Mouse (Mus musculus) kidney, embryonic 14.5 days (tissue): ENCODE data around the gene Krtap2-4. TPM values are rescaled to one million over a fixed set of nuclear protein-coding genes. Genes with fewer than 3 reads are reported as not detected.
"Not testable (repeated sequence)": the region's sequence is repeated elsewhere in the genome, so short reads cannot be mapped to it uniquely, and the experiment has no call there.

Source experiments
- ATAC-seq: fragments of 200-750 bp; cut with Nextera tagmentation; 2 replicates; pipeline ENCODE4 v1.8.0; 2017; ENCODE audit warnings: moderate number of reproducible peaks, mild to moderate bottlenecking, moderate TSS enrichment, moderate library complexity; ENCODE audit not compliant: low FRiP score, low TSS enrichment
- H3K27ac ChIP-seq: fragments of 300-500 bp; sonication (generic); 2 replicates; pipeline ENCODE4 v1.5.1; 2014; ENCODE audit warnings: low read depth, mild to moderate bottlenecking, low read length, moderate library complexity, mixed read lengths
- H3K27me3 ChIP-seq: fragments of 300-500 bp; sonication (generic); 2 replicates; pipeline ENCODE4 v1.6.1; 2014; ENCODE audit warnings: mild to moderate bottlenecking, low read length; ENCODE audit not compliant: control insufficient read depth, insufficient read depth
- H3K36me3 ChIP-seq: fragments of 300-500 bp; sonication (generic); 2 replicates; pipeline ENCODE4 v1.6.1; 2014; ENCODE audit warnings: low read length, mixed read lengths; ENCODE audit not compliant: control insufficient read depth, insufficient read depth
- H3K4me1 ChIP-seq: fragments of 300-500 bp; sonication (generic); 2 replicates; pipeline ENCODE4 v1.6.1; 2014; ENCODE audit warnings: low read length, mixed read lengths; ENCODE audit not compliant: control insufficient read depth, insufficient read depth
- H3K4me2 ChIP-seq: fragments of 300-500 bp; sonication (generic); replicated peaks from 2 replicates; pipeline ENCODE4 v1.6.1; 2014; ENCODE audit warnings: low read depth, mild to moderate bottlenecking, low read length
- H3K4me3 ChIP-seq: fragments of 300-500 bp; sonication (generic); 2 replicates; pipeline ENCODE4 v1.5.1; 2014; ENCODE audit warnings: mild to moderate bottlenecking, low read length
- H3K9ac ChIP-seq: fragments of 300-500 bp; sonication (generic); 2 replicates; pipeline ENCODE4 v1.6.1; 2014; ENCODE audit warnings: low read depth, mild to moderate bottlenecking, low read length, moderate library complexity
- H3K9me3 ChIP-seq: fragments of 300-500 bp; sonication (generic); 2 replicates; pipeline ENCODE4 v1.6.1; 2016; ENCODE audit warnings: low read length; ENCODE audit not compliant: control insufficient read depth
- WGBS: fragments of 180-500 bp; shearing (Covaris S2); extraction: QIAGEN DNeasy Blood & Tissue Kit; methylation state at CpG from one replicate; pipeline ENCODE4 v1.1.7; 2014; 5-methylcytosine and 5-hydroxymethylcytosine counted together
- polyA plus RNA-seq: library from polyadenylated mRNA; unstranded; fragments of >200 nt; fragmentation: Nextera tagmentation; extraction: Ambion mirVana; gene quantifications from 2 replicates; pipeline ENCODE4 v1.2.1, GENCODE M21; 2014

The Krtap2-4 gene
- polyA plus RNA-seq, 1 experiment from 2014 or later, result not detected

- H3K4me3 ChIP-seq, H3K9me3 ChIP-seq, H3K9ac ChIP-seq, H3K36me3 ChIP-seq, H3K27ac ChIP-seq, H3K4me2 ChIP-seq, H3K4me1 ChIP-seq, ATAC-seq, H3K27me3 ChIP-seq: not testable (repeated sequence)
- 65% methylated on average over 1 of the region's 1 CpGs for WGBS
Measured at GRCm38 (mm10) chr11:99603208-99603607, 11.4 kb downstream of the Krtap2-4 start, which contains the start of gene Gm11938. Gene Gm11938, minus strand, starts transcription at chr11:99603308.

GRCm38 (mm10) chr11:99597742-99598141, 16.9 kb downstream of the Krtap2-4 start, which contains the start of gene Krtap9-3:
Gene Krtap9-3, minus strand, starts transcription at chr11:99598105.
- not testable (repeated sequence) for H3K4me2 ChIP-seq, H3K27me3 ChIP-seq, H3K9me3 ChIP-seq, H3K9ac ChIP-seq, H3K4me3 ChIP-seq, H3K4me1 ChIP-seq, H3K36me3 ChIP-seq, H3K27ac ChIP-seq, ATAC-seq
- 81% methylated on average over 6 of the region's 6 CpGs for WGBS

- ATAC-seq, result no peak
- no peak within 1 kb of the TSS for H3K4me3 ChIP-seq
- no peak within 1 kb of the TSS for H3K9ac ChIP-seq
- H3K27ac ChIP-seq, result no peak within 1 kb of the TSS
- no peaks in the 10 kb centered on the region for H3K4me1 ChIP-seq
- H3K27me3 ChIP-seq, result no peaks in the 10 kb centered on the region
- no peaks in the 10 kb centered on the region for H3K36me3 ChIP-seq
- WGBS, result 92% methylated on average over 6 of the region's 6 CpGs
- no peak within 1 kb of the TSS for H3K4me2 ChIP-seq
- H3K9me3 ChIP-seq, result no peaks in the 10 kb centered on the region
Measured at GRCm38 (mm10) chr11:99590981-99591380, 23.7 kb downstream of the Krtap2-4 start, which contains the start of gene Krtap1-3. Gene Krtap1-3, minus strand, starts transcription at chr11:99591339.

GRCm38 (mm10) chr11:99585096-99585495, 29.6 kb downstream of the Krtap2-4 start:
- ATAC-seq, result no peak
- no peak overlapping the region for H3K27ac ChIP-seq
- no peak overlapping the region for H3K4me2 ChIP-seq
- H3K4me3 ChIP-seq, result no peak overlapping the region
- no peaks in the 10 kb centered on the region for H3K36me3 ChIP-seq
- no peaks in the 10 kb centered on the region for H3K27me3 ChIP-seq
- H3K4me1 ChIP-seq, result no peaks in the 10 kb centered on the region
- WGBS, result 90% methylated on average over 7 of the region's 7 CpGs
- no peak overlapping the region for H3K9ac ChIP-seq
- no peaks in the 10 kb centered on the region for H3K9me3 ChIP-seq

- H3K9me3 ChIP-seq, result no peaks in the 10 kb centered on the region
- no peaks in the 10 kb centered on the region for H3K27me3 ChIP-seq
- WGBS, result 75% methylated on average over 5 of the region's 5 CpGs
- no peak within 1 kb of the TSS for H3K4me3 ChIP-seq
- H3K4me1 ChIP-seq, result no peaks in the 10 kb centered on the region
- H3K27ac ChIP-seq, result no peak within 1 kb of the TSS
- H3K4me2 ChIP-seq, result no peak within 1 kb of the TSS
- H3K9ac ChIP-seq, result no peak within 1 kb of the TSS
- ATAC-seq, result no peak
- H3K36me3 ChIP-seq, result no peaks in the 10 kb centered on the region
Measured at GRCm38 (mm10) chr11:99583245-99583704, 31.4 kb downstream of the Krtap2-4 start, which contains the start of gene Krtap1-4. Gene Krtap1-4, minus strand, starts transcription at chr11:99583654.

GRCm38 (mm10) chr11:99581564-99581963, 33.1 kb downstream of the Krtap2-4 start:
- Histone ChIP-seq H3K9me3 (no peaks in the 10 kb centered on the region), H3K9ac (no peak overlapping the region), H3K27me3 (no peaks in the 10 kb centered on the region), H3K4me3 (no peak overlapping the region), H3K4me1 (no peaks in the 10 kb centered on the region), H3K36me3 (no peaks in the 10 kb centered on the region), H3K27ac (no peak overlapping the region), H3K4me2 (no peak overlapping the region)
- WGBS, result 87% methylated on average over 6 of the region's 6 CpGs
- ATAC-seq, result no peak

GRCm38 (mm10) chr11:99581051-99581450, 33.6 kb downstream of the Krtap2-4 start:
- no peaks in the 10 kb centered on the region for H3K4me1 ChIP-seq
- H3K4me3 ChIP-seq, result no peak overlapping the region
- H3K9me3 ChIP-seq, result no peaks in the 10 kb centered on the region
- WGBS, result 92% methylated on average over 5 of the region's 5 CpGs
- no peak overlapping the region for H3K4me2 ChIP-seq
- no peaks in the 10 kb centered on the region for H3K27me3 ChIP-seq
- no peaks in the 10 kb centered on the region for H3K36me3 ChIP-seq
- no peak overlapping the region for H3K27ac ChIP-seq
- ATAC-seq, result no peak
- no peak overlapping the region for H3K9ac ChIP-seq

GRCm38 (mm10) chr11:99580636-99581035, 34.0 kb downstream of the Krtap2-4 start, which contains the start of gene Krtap1-5:
Gene Krtap1-5, minus strand, starts transcription at chr11:99581016.
- Histone ChIP-seq H3K4me3 (no peak within 1 kb of the TSS), H3K4me2 (no peak within 1 kb of the TSS), H3K4me1 (no peaks in the 10 kb centered on the region), H3K27me3 (no peaks in the 10 kb centered on the region), H3K9me3 (no peaks in the 10 kb centered on the region), H3K9ac (no peak within 1 kb of the TSS), H3K27ac (no peak within 1 kb of the TSS), H3K36me3 (no peaks in the 10 kb centered on the region)
- no peak for ATAC-seq
- WGBS, result 81% methylated on average over 6 of the region's 6 CpGs

GRCm38 (mm10) chr11:99574106-99574505, 40.5 kb downstream of the Krtap2-4 start:
- no peaks in the 10 kb centered on the region for H3K27me3 ChIP-seq
- H3K36me3 ChIP-seq, result no peaks in the 10 kb centered on the region
- no peak; the same call in 1 of the 2 replicates for ATAC-seq
- H3K4me2 ChIP-seq, result peak overlapping the region; percentile 25; the same call in 1 of the 2 replicates
- H3K9me3 ChIP-seq, result no peaks in the 10 kb centered on the region
- H3K4me1 ChIP-seq, result no peaks in the 10 kb centered on the region
- WGBS, result 5% methylated on average over 7 of the region's 7 CpGs
- no peak overlapping the region for H3K4me3 ChIP-seq
- H3K27ac ChIP-seq, result no peak overlapping the region
- no peak overlapping the region for H3K9ac ChIP-seq
